Mouse (Mus musculus) bone marrow, adult 2 months (tissue): ENCODE measurements at regions not wholly inside any gene's neighbourhood (a gene's known extent, or its start where the extent isn't known, plus 50 kb on each side); places are given as distances from the start of the nearest gene placed in this dataset.
"Not testable (repeated sequence)": the region's sequence is repeated elsewhere in the genome, so short reads cannot be mapped to it uniquely, and the experiment has no call there.

Source experiments
- H3K27ac ChIP-seq: fragments of 200-500 bp; 2 replicates; pipeline ENCODE4 v1.5.1; 2012; ENCODE audit warnings: low read depth, mild to moderate bottlenecking, control low read depth, inconsistent platforms, low read length; ENCODE audit not compliant: control insufficient read depth, poor library complexity, insufficient read depth
- H3K4me1 ChIP-seq: fragments of 200-500 bp; 2 replicates; pipeline ENCODE4 v1.6.1; 2011; ENCODE audit warnings: low read length; ENCODE audit not compliant: control insufficient read depth, insufficient read depth
- H3K4me3 ChIP-seq: fragments of 200-500 bp; replicated peaks from 2 replicates; pipeline ENCODE3; 2011; ENCODE audit warnings: mild to moderate bottlenecking, low read depth, low read length, control low read depth; ENCODE audit not compliant: control insufficient read depth
- CTCF ChIP-seq: fragments of 200-500 bp; IDR thresholded peaks from 2 replicates; pipeline ENCODE4 v1.5.1; 2011; ENCODE audit warnings: low read length, control low read depth; ENCODE audit not compliant: control insufficient read depth, insufficient read depth
- POLR2A ChIP-seq: fragments of 200-500 bp; IDR thresholded peaks from 2 replicates; pipeline ENCODE4 v1.6.1; 2011; ENCODE audit warnings: low read depth, mild to moderate bottlenecking, control low read depth, low read length, borderline replicate concordance; ENCODE audit not compliant: control insufficient read depth
- WGBS: fragments of 180-500 bp; shearing (Covaris S2); methylation state at CpG from one replicate; pipeline ENCODE4 v1.1.7; 2018; 5-methylcytosine and 5-hydroxymethylcytosine counted together

DNA sequence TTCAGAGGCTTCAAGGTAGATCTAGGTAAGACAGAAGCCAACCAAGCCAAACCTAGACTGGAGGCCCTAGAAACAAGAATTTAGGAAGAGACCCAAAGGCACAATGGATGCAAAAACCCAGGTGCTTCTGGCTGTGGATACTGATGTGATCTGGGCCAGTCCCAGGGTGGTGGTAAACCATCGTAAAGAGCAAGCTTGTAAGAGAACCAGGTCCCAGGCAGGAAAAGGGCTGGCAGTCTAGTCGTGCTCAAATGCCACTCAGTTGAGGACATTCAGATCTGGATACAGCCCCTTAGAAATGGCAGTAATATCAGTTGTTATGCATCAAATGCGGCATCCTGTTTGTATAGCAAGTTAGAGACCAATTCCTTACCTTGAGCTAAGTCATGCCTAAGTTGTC lies 175.5 kb upstream of the Pkdcc start:
- Histone ChIP-seq H3K27ac (no peak overlapping the region), H3K4me3 (no peak overlapping the region), H3K4me1 (no peaks in the 10 kb centered on the region)
- TF ChIP-seq CTCF: no peak
- TF ChIP-seq POLR2A: no peak
- 76% methylated on average over 3 of the region's 3 CpGs for WGBS

- TF ChIP-seq CTCF (no peak), POLR2A (no peak)
- Histone ChIP-seq H3K4me3 (no peak overlapping the region), H3K4me1 (no peaks in the 10 kb centered on the region), H3K27ac (no peak overlapping the region)
- WGBS: 79% methylated on average over 6 of the region's 6 CpGs
Observed at GRCm38 (mm10) chr17:83044515-83044914, 170.6 kb upstream of the Pkdcc start.

- H3K27ac ChIP-seq: no peak overlapping the region
- H3K4me3 ChIP-seq: no peak overlapping the region
- 50% methylated on average over 13 of the region's 13 CpGs for WGBS
- TF ChIP-seq POLR2A (no peak), CTCF (no peak)
- no peaks in the 10 kb centered on the region for H3K4me1 ChIP-seq
Observed at GRCm38 (mm10) chr17:83049972-83050535, 165.0 kb upstream of the Pkdcc start.

GRCm38 (mm10) chr17:83050591-83051197 lies 164.4 kb upstream of the Pkdcc start:
- no peak for TF ChIP-seq POLR2A
- no peak for TF ChIP-seq CTCF
- Histone ChIP-seq H3K27ac (no peak overlapping the region), H3K4me3 (no peak overlapping the region), H3K4me1 (no peaks in the 10 kb centered on the region)
- WGBS: 79% methylated on average over 11 of the region's 11 CpGs

- Histone ChIP-seq H3K27ac (no peak overlapping the region), H3K4me1 (no peaks in the 10 kb centered on the region), H3K4me3 (no peak overlapping the region)
- 56% methylated on average over 6 of the region's 6 CpGs for WGBS
- TF ChIP-seq CTCF: no peak
- TF ChIP-seq POLR2A: no peak
Observed at GRCm38 (mm10) chr17:83052613-83053140, 162.4 kb upstream of the Pkdcc start.

- Histone ChIP-seq H3K27ac (no peak overlapping the region), H3K4me1 (no peaks in the 10 kb centered on the region), H3K4me3 (no peak overlapping the region)
- WGBS: 12% methylated on average over 3 of the region's 3 CpGs
- no peak for TF ChIP-seq POLR2A
Observed at GRCm38 (mm10) chr17:83057832-83058231, 157.3 kb upstream of the Pkdcc start.

- Histone ChIP-seq H3K4me3 (no peak overlapping the region), H3K4me1 (no peaks in the 10 kb centered on the region), H3K27ac (no peak overlapping the region)
- WGBS: 86% methylated on average over 6 of the region's 6 CpGs
- TF ChIP-seq CTCF: no peak
Observed at GRCm38 (mm10) chr17:83061843-83062242, 153.2 kb upstream of the Pkdcc start.

DNA sequence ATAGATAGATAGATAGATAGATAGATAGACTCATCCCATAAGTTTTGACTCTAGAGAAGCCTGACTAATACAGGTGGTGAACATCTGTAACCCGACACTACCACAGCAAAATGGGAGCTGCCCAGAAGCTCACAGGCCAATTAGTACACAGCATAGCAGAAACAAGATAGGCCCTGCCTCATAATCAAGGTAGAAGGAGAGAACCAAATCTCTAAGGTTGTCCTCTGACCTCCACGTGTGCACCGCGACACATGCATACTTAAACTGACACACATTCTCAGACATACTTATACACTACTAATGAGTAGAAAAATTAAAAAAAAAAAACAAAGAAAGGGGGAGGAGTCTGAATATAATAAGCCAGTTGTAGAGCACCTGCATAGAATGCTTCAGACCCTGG lies 151.2 kb upstream of the Pkdcc start:
- Histone ChIP-seq H3K4me1 (no peaks in the 10 kb centered on the region), H3K4me3 (no peak overlapping the region), H3K27ac (no peak overlapping the region)
- TF ChIP-seq CTCF: no peak
- no peak for TF ChIP-seq POLR2A
- 71% methylated on average over 4 of the region's 4 CpGs for WGBS

DNA sequence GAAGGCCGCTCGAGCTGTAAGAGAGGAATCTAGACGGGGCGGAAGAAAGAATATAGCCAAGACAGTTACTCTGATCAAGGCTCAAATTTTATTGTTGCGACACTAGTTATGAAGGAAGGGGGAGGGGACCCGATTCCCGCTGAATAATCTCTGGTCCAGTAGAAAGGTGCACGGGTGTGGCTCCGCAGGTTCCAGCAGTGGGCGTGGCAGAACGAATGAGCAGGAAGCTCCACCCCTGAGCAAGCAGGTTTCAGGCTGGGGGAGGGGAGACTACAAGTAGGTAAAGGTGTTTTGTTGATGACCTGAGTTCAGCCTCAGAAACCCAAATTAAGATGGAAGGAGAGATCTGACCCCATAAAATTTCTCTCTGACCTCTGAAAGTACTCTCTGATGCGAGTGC lies 150.7 kb upstream of the Pkdcc start:
- not testable (repeated sequence) for H3K4me3 ChIP-seq, H3K27ac ChIP-seq, H3K4me1 ChIP-seq
- 60% methylated on average over 12 of the region's 12 CpGs for WGBS
